Mouse (Mus musculus) CH12.LX (cell line): Measurements from ENCODE around the gene S100z. TPM values are rescaled to one million over a fixed set of nuclear protein-coding genes. Genes with fewer than 3 reads are reported as not detected.
A peak's percentile ranks its signal among the peaks of the same experiment; 100 is the strongest.

Experiments
- DNase-seq: peaks from one replicate; pipeline ENCODE4 v3.0.0-alpha.2; 2013; ENCODE audit errors: extremely low read depth
- H3K27ac ChIP-seq: 2 replicates; pipeline ENCODE4 v1.5.1; 2012; ENCODE audit warnings: low read depth, mild to moderate bottlenecking, control low read depth, moderate library complexity; ENCODE audit not compliant: insufficient read depth
- H3K27me3 ChIP-seq: replicated peaks from 2 replicates; pipeline ENCODE3; 2012; ENCODE audit warnings: inconsistent platforms
- H3K36me3 ChIP-seq, 2 experiments: replicated peaks in 1 of 2; 2 replicates each; pipeline versions ENCODE3 to v1.6.1; 2012; ENCODE audit warnings: inconsistent platforms in 1 of 2, low read length in 1 of 2, mild to moderate bottlenecking in 1 of 2, mixed read lengths in 1 of 2, moderate library complexity in 1 of 2; ENCODE audit not compliant: control insufficient read depth in 1 of 2, insufficient read depth in 1 of 2
- H3K4me1 ChIP-seq, 2 experiments: 2 replicates each; pipeline ENCODE4 v1.6.1; 2012; ENCODE audit warnings: inconsistent platforms in 1 of 2, moderate library complexity in 1 of 2; ENCODE audit not compliant: insufficient read depth in 2 of 2, control insufficient read depth in 1 of 2
- H3K4me2 ChIP-seq: 2 replicates; pipeline ENCODE4 v1.6.1; 2012; ENCODE audit warnings: low read depth, mild to moderate bottlenecking, control low read depth; ENCODE audit not compliant: poor library complexity, insufficient read depth, severe bottlenecking
- H3K4me3 ChIP-seq, 3 experiments: fragments of 150-350 bp in 1 of 3; sonication (generic) in 1 of 3; replicated peaks in 1 of 3; 2 replicates each; pipeline versions ENCODE3 to v1.5.1; 2011 to 2012; ENCODE audit warnings: low read depth in 2 of 3, low read length in 2 of 3, mild to moderate bottlenecking in 2 of 3, moderate library complexity in 2 of 3, control low read depth in 1 of 3, improper control_type of control experiment in 1 of 3, inconsistent platforms in 1 of 3, mixed read lengths in 1 of 3; ENCODE audit not compliant: poor library complexity in 1 of 3
- H3K79me2 ChIP-seq: replicated peaks from 2 replicates; pipeline ENCODE4 v1.6.1; 2012; ENCODE audit warnings: mild to moderate bottlenecking, moderate library complexity; ENCODE audit not compliant: control insufficient read depth, poor library complexity, insufficient read depth, severe bottlenecking; ENCODE audit errors: extremely low read depth
- H3K9ac ChIP-seq: 2 replicates; pipeline ENCODE4 v1.6.1; 2012; ENCODE audit warnings: low read depth, mild to moderate bottlenecking, control low read depth, moderate library complexity; ENCODE audit not compliant: insufficient read depth
- H3K9me3 ChIP-seq: replicated peaks from 2 replicates; pipeline ENCODE3; 2012; ENCODE audit warnings: low read length, inconsistent platforms, mixed read lengths
- BHLHE40 ChIP-seq: IDR thresholded peaks from 2 replicates; pipeline ENCODE4 v1.6.1; 2011; ENCODE audit warnings: mild to moderate bottlenecking, low read depth, low read length, improper control_type of control experiment
- CHD1 ChIP-seq: IDR thresholded peaks from 2 replicates; pipeline ENCODE4 v1.6.1; 2012; ENCODE audit warnings: low read depth, low read length, improper control_type of control experiment, inconsistent platforms
- CTCF ChIP-seq, 2 experiments: IDR thresholded peaks in 1 of 2; conservative IDR thresholded peaks in 1 of 2; 2 replicates each; pipeline ENCODE4 v1.5.1; 2011 to 2012; ENCODE audit warnings: low read depth in 2 of 2, low read length in 2 of 2, improper control_type of control experiment in 1 of 2, inconsistent platforms in 1 of 2, mild to moderate bottlenecking in 1 of 2, moderate library complexity in 1 of 2
- E2F4 ChIP-seq: IDR thresholded peaks from 2 replicates; pipeline ENCODE4 v1.6.1; 2011; ENCODE audit warnings: low read depth, low read length, improper control_type of control experiment; ENCODE audit not compliant: insufficient replicate concordance
- ELF1 ChIP-seq: IDR thresholded peaks from 2 replicates; pipeline ENCODE4 v1.6.1; 2014; ENCODE audit warnings: low read depth, mild to moderate bottlenecking, inconsistent platforms, low read length, improper control_type of control experiment
- JUN ChIP-seq: IDR thresholded peaks from 2 replicates; pipeline ENCODE4 v1.6.1; 2011; ENCODE audit warnings: low read depth, mild to moderate bottlenecking, low read length, improper control_type of control experiment, moderate library complexity; ENCODE audit not compliant: insufficient read depth
- KAT2A ChIP-seq: IDR thresholded peaks from 2 replicates; pipeline ENCODE4 v1.6.1; 2012; ENCODE audit warnings: low read length, improper control_type of control experiment, inconsistent platforms; ENCODE audit not compliant: insufficient replicate concordance
- MAX ChIP-seq: IDR thresholded peaks from 2 replicates; pipeline ENCODE4 v1.6.1; 2011; ENCODE audit warnings: low read length, improper control_type of control experiment
- MYC ChIP-seq: IDR thresholded peaks from 2 replicates; pipeline ENCODE4 v1.6.1; 2011; ENCODE audit warnings: low read depth, mild to moderate bottlenecking, improper control_type of control experiment, low read length
- PAX5 ChIP-seq: IDR thresholded peaks from 2 replicates; pipeline ENCODE4 v1.6.1; 2012; ENCODE audit warnings: low read length, inconsistent platforms, mixed read lengths
- POLR2A ChIP-seq: IDR thresholded peaks from 2 replicates; pipeline ENCODE4 v1.6.1; 2011; ENCODE audit warnings: low read depth, mild to moderate bottlenecking, improper control_type of control experiment, low read length
- RAD21 ChIP-seq: IDR thresholded peaks from 2 replicates; pipeline ENCODE4 v1.6.1; 2011; ENCODE audit warnings: low read depth, mild to moderate bottlenecking, low read length, improper control_type of control experiment, moderate library complexity
- RCOR1 ChIP-seq: conservative IDR thresholded peaks from 2 replicates; pipeline ENCODE4 v1.6.1; 2012; ENCODE audit warnings: low read depth, mild to moderate bottlenecking, inconsistent platforms, low read length, improper control_type of control experiment
- SMC3 ChIP-seq: IDR thresholded peaks from 2 replicates; pipeline ENCODE4 v1.6.1; 2011; ENCODE audit warnings: low read depth, low read length, improper control_type of control experiment
- UBTF ChIP-seq: IDR thresholded peaks from 2 replicates; pipeline ENCODE4 v1.6.1; 2012; ENCODE audit warnings: low read depth, mild to moderate bottlenecking, inconsistent platforms, low read length, improper control_type of control experiment, moderate library complexity
- USF2 ChIP-seq: conservative IDR thresholded peaks from 2 replicates; pipeline ENCODE4 v1.6.1; 2011; ENCODE audit warnings: low read depth, low read length, improper control_type of control experiment
- ZC3H11A ChIP-seq: IDR thresholded peaks from 2 replicates; pipeline ENCODE4 v1.6.1; 2012; ENCODE audit warnings: low read depth, mild to moderate bottlenecking, inconsistent platforms, low read length, improper control_type of control experiment
- ZKSCAN1 ChIP-seq: IDR thresholded peaks from 2 replicates; pipeline ENCODE4 v1.6.1; 2012; ENCODE audit warnings: low read depth, inconsistent platforms, low read length, improper control_type of control experiment, borderline replicate concordance
- ZMIZ1 ChIP-seq: IDR thresholded peaks from 2 replicates; pipeline ENCODE4 v1.6.1; 2012; ENCODE audit warnings: low read depth, mild to moderate bottlenecking, inconsistent platforms, low read length, improper control_type of control experiment
- dilution Hi-C: fragments of 300-500 bp; cut with MboI; formaldehyde crosslinking; loops from 2 replicates; pipeline ENCODE4 v1.14.3; 2020; ENCODE audit warnings: low sequenced_read_pairs; ENCODE audit not compliant: extremely low pct_unique_long_range_greater_than_20kb, extremely low pct_ligation_motif_present
- in situ Hi-C: fragments of 300-500 bp; cut with MboI; formaldehyde crosslinking; loops from 3 replicates; pipeline ENCODE4 v1.14.3; 2019; ENCODE audit warnings: low sequenced_read_pairs, low pct_ligation_motif_present, low pct_unique_long_range_greater_than_20kb, mixed read lengths
- polyA plus RNA-seq: library from polyadenylated mRNA; unstranded; fragments of >175 nt; gene quantifications from 2 replicates; pipeline ENCODE4 v1.2.1, GENCODE M21; 2012; ENCODE audit warnings: low read depth; ENCODE audit not compliant: insufficient read length
- total RNA-seq, 2 experiments: library from RNA; depleted of rRNA; stranded (reverse); fragments of 300-350 nt in 1 of 2; fragments of >200 nt in 1 of 2; gene quantifications; 2 replicates each; pipeline ENCODE4 v1.2.3; 2012 to 2014

S100z gene
- total and polyA plus RNA-seq, 3 experiments = not detected

DNA sequence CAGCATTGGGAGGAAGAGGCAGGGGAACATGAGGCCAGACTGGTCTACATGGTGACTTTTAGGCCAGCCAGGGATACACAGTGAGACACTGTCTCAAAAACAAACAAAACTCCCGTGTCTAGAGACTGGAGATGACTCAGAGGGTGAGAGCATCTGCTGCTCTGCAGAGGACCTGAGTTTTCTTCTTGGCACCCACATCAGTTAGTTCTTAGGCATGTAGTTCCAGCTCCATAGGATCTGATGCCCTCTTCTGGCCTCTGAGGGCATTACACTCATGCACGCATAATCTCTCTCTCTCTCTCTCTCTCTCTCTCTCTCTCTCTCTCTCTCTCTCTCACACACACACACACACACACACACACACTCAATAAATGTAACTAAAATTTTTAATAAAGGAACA, 7.6 kb downstream of the S100z start:
- H3K4me1 ChIP-seq = peaks cover 0 to 3% of the 10 kb centered on the region in 2 experiments; a peak in 1 of 4 replicates
- dilution Hi-C loops = no loop called here
- H3K4me2 ChIP-seq = no peak overlapping the region
- no peaks in the 10 kb centered on the region for H3K9me3 ChIP-seq
- no peaks in the 10 kb centered on the region for H3K36me3 ChIP-seq
- peaks cover under 1% of the 10 kb centered on the region for H3K27me3 ChIP-seq
- DNase-seq = peak; percentile 50
- no peak overlapping the region for H3K4me3 ChIP-seq
- no peaks in the 10 kb centered on the region for H3K79me2 ChIP-seq
- TF ChIP-seq SMC3 = peak; percentile 84
- no peak for TF ChIP-seq ZMIZ1
- no peak for TF ChIP-seq POLR2A
- peak; percentile 59 to 72; a peak in 3 of 4 replicates for TF ChIP-seq CTCF (conservative IDR thresholded peaks at IDR 0.05 in 1 of 2, IDR thresholded peaks at IDR 0.05 in 1 of 2; ENCODE audit: low read depth in 2 of 2, low read length in 2 of 2)
- peak; percentile 61 for TF ChIP-seq RAD21
- TF ChIP-seq ZC3H11A = peak; percentile 21; the same call in 1 of the 2 replicates
- no peak overlapping the region for H3K9ac ChIP-seq
- in situ Hi-C loops = loop anchor here (5.0 kb wide), 1 partner anchor 84 kb away; no protein-coding TSS in a partner anchor
- H3K27ac ChIP-seq = no peak overlapping the region

- dilution Hi-C loops = no loop called here
- no peak overlapping the region for H3K9ac ChIP-seq
- H3K27ac ChIP-seq = no peak overlapping the region
- H3K4me3 ChIP-seq = no peak overlapping the region
- no peak for DNase-seq
- no peak overlapping the region for H3K4me2 ChIP-seq
- H3K36me3 ChIP-seq = no peaks in the 10 kb centered on the region
- H3K4me1 ChIP-seq = peaks cover 0 to 8% of the 10 kb centered on the region in 2 experiments; a peak in 2 of 4 replicates
- H3K27me3 ChIP-seq = no peaks in the 10 kb centered on the region
- no peak for TF ChIP-seq MYC
- no peak for TF ChIP-seq JUN
- TF ChIP-seq MAX = no peak
- TF ChIP-seq RCOR1 = no peak
- TF ChIP-seq USF2 = no peak
- TF ChIP-seq KAT2A = no peak
- TF ChIP-seq BHLHE40 = no peak
- no peak for TF ChIP-seq ELF1
- TF ChIP-seq E2F4 = no peak
- no peak for TF ChIP-seq PAX5
- TF ChIP-seq CHD1 = no peak
- no peak for TF ChIP-seq UBTF
- no peak for TF ChIP-seq ZKSCAN1
- no peak for TF ChIP-seq POLR2A
- no peaks in the 10 kb centered on the region for H3K79me2 ChIP-seq
- H3K9me3 ChIP-seq = no peaks in the 10 kb centered on the region
- in situ Hi-C loops = no loop called here
These were observed 27.0 kb downstream of the S100z start for GRCm38 (mm10) chr13:95451529-95451928.
